Mouse (Mus musculus) T-cell, adult 66 days (primary cell): Measurements from ENCODE around the gene Add3. TPM values are rescaled to one million over a fixed set of nuclear protein-coding genes. Genes with fewer than 3 reads are reported as not detected.

Experiments used
- total RNA-seq, 2 experiments: library from RNA; stranded (reverse); gene quantifications; 3 replicates in 1 of 2; 4 replicates in 1 of 2; pipeline ENCODE4 v1.2.4; 2023

Gene Add3
- 100 to 1,000 TPM; 238 to 256 TPM for total RNA-seq

GRCm38 (mm10) chr19:53140044-53140803, at the start of gene Add3:
Gene Add3 (plus strand): TSS chr19:53140443.

Other genes with a start within 250 kb of the Add3 start
- gene Xpnpep1, start 100.2 kb upstream of the Add3 start, total RNA-seq = 10 to 100 TPM; 38.2 to 49.6 TPM
- gene Mxi1, start 170.1 kb downstream of the Add3 start, total RNA-seq = 10 to 100 TPM; 26.2 to 26.7 TPM
- not detected for gene Gm10197, start 231.3 kb downstream of the Add3 start, total RNA-seq